Mouse (Mus musculus) MEL (cell line): ENCODE measurements around the gene Fgfr2. TPM values are rescaled to one million over a fixed set of nuclear protein-coding genes. Genes with fewer than 3 reads are reported as not detected.

Experiments
- DNase-seq: peaks from one replicate; pipeline ENCODE4 v3.0.0; 2011; ENCODE audit warnings: low read depth, low spot score
- H3K27ac ChIP-seq: 2 replicates; pipeline ENCODE4 v1.5.1; 2012; ENCODE audit warnings: low read depth, mild to moderate bottlenecking, control low read depth, low read length, moderate library complexity; ENCODE audit not compliant: control insufficient read depth
- H3K27me3 ChIP-seq, 2 experiments: fragments of 150-350 bp in 1 of 2; sonication (generic) in 1 of 2; 2 replicates each; pipeline ENCODE4 v1.6.1; 2012; ENCODE audit warnings: low read length in 2 of 2, mild to moderate bottlenecking in 2 of 2, improper control_type of control experiment in 1 of 2, moderate library complexity in 1 of 2; ENCODE audit not compliant: insufficient read depth in 2 of 2, control insufficient read depth in 1 of 2
- H3K36me3 ChIP-seq, 2 experiments: 2 replicates each; pipeline ENCODE4 v1.6.1; 2012 to 2014; ENCODE audit warnings: low read length in 2 of 2, improper control_type of control experiment in 1 of 2, inconsistent platforms in 1 of 2, mild to moderate bottlenecking in 1 of 2; ENCODE audit not compliant: insufficient read depth in 2 of 2, control insufficient read depth in 1 of 2
- H3K4me1 ChIP-seq, 2 experiments: fragments of 150-350 bp in 1 of 2; sonication (generic) in 1 of 2; 2 replicates each; pipeline ENCODE4 v1.6.1; 2012; ENCODE audit warnings: low read length in 2 of 2, improper control_type of control experiment in 1 of 2, mild to moderate bottlenecking in 1 of 2; ENCODE audit not compliant: insufficient read depth in 2 of 2, control insufficient read depth in 1 of 2
- H3K4me3 ChIP-seq, 2 experiments: fragments of 150-350 bp in 1 of 2; sonication (generic) in 1 of 2; 2 replicates each; pipeline ENCODE4 v1.5.1; 2012; ENCODE audit warnings: low read depth in 2 of 2, low read length in 2 of 2, mild to moderate bottlenecking in 2 of 2, moderate library complexity in 2 of 2, control low read depth in 1 of 2, improper control_type of control experiment in 1 of 2; ENCODE audit not compliant: control insufficient read depth in 1 of 2, insufficient read depth in 1 of 2
- H3K79me2 ChIP-seq: 2 replicates; pipeline ENCODE4 v1.6.1; 2012; ENCODE audit warnings: mild to moderate bottlenecking, low read length, moderate library complexity; ENCODE audit not compliant: control insufficient read depth, poor library complexity, insufficient read depth
- H3K9ac ChIP-seq: 2 replicates; pipeline ENCODE4 v1.6.1; 2012; ENCODE audit warnings: low read depth, mild to moderate bottlenecking, control low read depth, low read length, moderate library complexity; ENCODE audit not compliant: control insufficient read depth, poor library complexity, severe bottlenecking
- H3K9me3 ChIP-seq: fragments of 150-350 bp; sonication (generic); replicated peaks from 2 replicates; pipeline ENCODE4 v1.6.1; 2012; ENCODE audit warnings: mild to moderate bottlenecking, low read length, improper control_type of control experiment, moderate library complexity; ENCODE audit not compliant: insufficient read depth
- BHLHE40 ChIP-seq: IDR thresholded peaks from 2 replicates; pipeline ENCODE4 v1.6.1; 2012; ENCODE audit warnings: low read depth, mild to moderate bottlenecking, inconsistent platforms, low read length, improper control_type of control experiment, borderline replicate concordance
- CHD2 ChIP-seq: IDR thresholded peaks from 2 replicates; pipeline ENCODE4 v1.6.1; 2011; ENCODE audit warnings: low read length, improper control_type of control experiment
- CTCF ChIP-seq, 3 experiments: IDR thresholded peaks in 2 of 3; conservative IDR thresholded peaks in 1 of 3; 2 replicates each; pipeline ENCODE4 v1.5.1; 2011 to 2012; ENCODE audit warnings: low read length in 3 of 3, low read depth in 2 of 3, mild to moderate bottlenecking in 2 of 3, improper control_type of control experiment in 1 of 3, inconsistent platforms in 1 of 3, mixed read lengths in 1 of 3, moderate library complexity in 1 of 3; ENCODE audit not compliant: control insufficient read depth in 1 of 3, insufficient read depth in 1 of 3, poor library complexity in 1 of 3, severe bottlenecking in 1 of 3
- E2F4 ChIP-seq: IDR thresholded peaks from 2 replicates; pipeline ENCODE4 v1.6.1; 2011; ENCODE audit warnings: low read depth, low read length, improper control_type of control experiment, borderline replicate concordance
- ELF1 ChIP-seq: IDR thresholded peaks from 2 replicates; pipeline ENCODE4 v1.6.1; 2014; ENCODE audit warnings: low read depth, mild to moderate bottlenecking, inconsistent platforms, low read length, improper control_type of control experiment, moderate library complexity
- EP300 ChIP-seq, 2 experiments: IDR thresholded peaks; 2 replicates each; pipeline ENCODE4 v1.6.1; 2011; ENCODE audit warnings: improper control_type of control experiment in 2 of 2, low read length in 2 of 2, low read depth in 1 of 2, mild to moderate bottlenecking in 1 of 2
- ETS1 ChIP-seq: IDR thresholded peaks from 2 replicates; pipeline ENCODE4 v1.6.1; 2012; ENCODE audit warnings: low read depth, mild to moderate bottlenecking, inconsistent platforms, low read length, improper control_type of control experiment, moderate library complexity
- GATA1 ChIP-seq: IDR thresholded peaks from 2 replicates; pipeline ENCODE4 v1.6.1; 2011; ENCODE audit warnings: low read depth, low read length, improper control_type of control experiment
- KAT2A ChIP-seq: conservative IDR thresholded peaks from 2 replicates; pipeline ENCODE4 v1.6.1; 2012; ENCODE audit warnings: low read depth, low read length, improper control_type of control experiment, inconsistent platforms
- MAFK ChIP-seq: IDR thresholded peaks from 2 replicates; pipeline ENCODE4 v1.6.1; 2011; ENCODE audit warnings: low read depth, mild to moderate bottlenecking, low read length, improper control_type of control experiment, borderline replicate concordance
- MAZ ChIP-seq: IDR thresholded peaks from 2 replicates; pipeline ENCODE4 v1.6.1; 2012; ENCODE audit warnings: low read depth, mild to moderate bottlenecking, inconsistent platforms, low read length, improper control_type of control experiment
- MEF2A ChIP-seq: IDR thresholded peaks from 2 replicates; pipeline ENCODE4 v1.6.1; 2014; ENCODE audit warnings: low read depth, mild to moderate bottlenecking, inconsistent platforms, low read length, improper control_type of control experiment; ENCODE audit not compliant: poor library complexity, insufficient replicate concordance, severe bottlenecking; ENCODE audit errors: extremely low read depth
- MXI1 ChIP-seq: IDR thresholded peaks from 2 replicates; pipeline ENCODE4 v1.6.1; 2011; ENCODE audit warnings: mild to moderate bottlenecking, low read depth, low read length, improper control_type of control experiment
- MYB ChIP-seq: IDR thresholded peaks from 2 replicates; pipeline ENCODE4 v1.6.1; 2011; ENCODE audit warnings: mild to moderate bottlenecking, low read depth, low read length, improper control_type of control experiment
- NELFE ChIP-seq: IDR thresholded peaks from 2 replicates; pipeline ENCODE4 v1.6.1; 2011; ENCODE audit warnings: low read depth, low read length, improper control_type of control experiment
- NRF1 ChIP-seq: IDR thresholded peaks from 2 replicates; pipeline ENCODE4 v1.6.1; 2014; ENCODE audit warnings: low read depth, mild to moderate bottlenecking, inconsistent platforms, low read length, improper control_type of control experiment, moderate library complexity; ENCODE audit not compliant: poor library complexity, insufficient read depth, severe bottlenecking
- POLR2A ChIP-seq, 2 experiments: IDR thresholded peaks; 2 replicates each; pipeline ENCODE4 v1.6.1; 2011 to 2012; ENCODE audit warnings: low read length in 2 of 2, mild to moderate bottlenecking in 2 of 2, control low read depth in 1 of 2, improper control_type of control experiment in 1 of 2, low read depth in 1 of 2, moderate library complexity in 1 of 2; ENCODE audit not compliant: control insufficient read depth in 1 of 2, insufficient read depth in 1 of 2, poor library complexity in 1 of 2
- POLR2AphosphoS2 ChIP-seq: IDR thresholded peaks from 2 replicates; pipeline ENCODE4 v1.6.1; 2011; ENCODE audit warnings: low read length, improper control_type of control experiment
- POLR2AphosphoS5 ChIP-seq: IDR thresholded peaks from 2 replicates; pipeline ENCODE4 v1.6.1; 2012; ENCODE audit warnings: low read depth, borderline replicate concordance, mild to moderate bottlenecking, inconsistent platforms, low read length, moderate library complexity, mixed read lengths
- RCOR1 ChIP-seq: IDR thresholded peaks from 2 replicates; pipeline ENCODE4 v1.6.1; 2012; ENCODE audit warnings: low read depth, mild to moderate bottlenecking, inconsistent platforms, low read length, improper control_type of control experiment
- SMC3 ChIP-seq: IDR thresholded peaks from 2 replicates; pipeline ENCODE4 v1.6.1; 2011; ENCODE audit warnings: low read depth, low read length, improper control_type of control experiment
- TAL1 ChIP-seq: IDR thresholded peaks from 2 replicates; pipeline ENCODE4 v1.6.1; 2012; ENCODE audit warnings: mild to moderate bottlenecking, inconsistent platforms, low read length, moderate library complexity, mixed read lengths
- TCF12 ChIP-seq: IDR thresholded peaks from 2 replicates; pipeline ENCODE4 v1.6.1; 2014; ENCODE audit warnings: low read depth, mild to moderate bottlenecking, inconsistent platforms, low read length, improper control_type of control experiment, moderate library complexity
- USF1 ChIP-seq: IDR thresholded peaks from 2 replicates; pipeline ENCODE4 v1.6.1; 2014; ENCODE audit warnings: low read depth, mild to moderate bottlenecking, inconsistent platforms, low read length, improper control_type of control experiment, moderate library complexity
- ZMIZ1 ChIP-seq: IDR thresholded peaks from 2 replicates; pipeline ENCODE4 v1.6.1; 2012; ENCODE audit warnings: low read depth, mild to moderate bottlenecking, inconsistent platforms, low read length, improper control_type of control experiment, moderate library complexity
- ZNF384 ChIP-seq: IDR thresholded peaks from 2 replicates; pipeline ENCODE4 v1.6.1; 2012; ENCODE audit warnings: low read depth, mild to moderate bottlenecking, inconsistent platforms, low read length, improper control_type of control experiment
- polyA plus RNA-seq, 2 experiments: library from polyadenylated mRNA; stranded (reverse) in 1 of 2; unstranded in 1 of 2; fragments of >175 nt in 1 of 2; fragments of >200 nt in 1 of 2; gene quantifications; 2 replicates each; pipeline versions ENCODE4 v1.2.1 to v1.2.4; 2012; ENCODE audit warnings: low replicate concordance in 2 of 2, low read depth in 1 of 2; ENCODE audit not compliant: insufficient read length in 2 of 2, insufficient read depth in 1 of 2, missing spikeins in 1 of 2
- total RNA-seq: library from RNA; depleted of rRNA; stranded (reverse); fragments of 300-350 nt; gene quantifications from 2 replicates; pipeline ENCODE4 v1.2.3, GENCODE M21; 2012

The Fgfr2 gene
- total and polyA plus RNA-seq, 3 experiments: not detected

- Histone ChIP-seq H3K9ac (no peak overlapping the region), H3K27me3 (no peaks in the 10 kb centered on the region), H3K9me3 (no peaks in the 10 kb centered on the region), H3K36me3 (no peaks in the 10 kb centered on the region), H3K79me2 (no peaks in the 10 kb centered on the region), H3K4me3 (no peak overlapping the region), H3K4me1 (no peaks in the 10 kb centered on the region), H3K27ac (no peak overlapping the region)
- TF ChIP-seq ZMIZ1: no peak
- TF ChIP-seq POLR2AphosphoS2: no peak
- no peak for TF ChIP-seq TCF12
- TF ChIP-seq POLR2AphosphoS5: no peak
- TF ChIP-seq ZNF384: no peak
- TF ChIP-seq CTCF (IDR thresholded peaks at IDR 0.05 in 2 of 3, conservative IDR thresholded peaks at IDR 0.05 in 1 of 3; ENCODE audit: control insufficient read depth in 1 of 3, insufficient read depth in 1 of 3, low read depth in 2 of 3, low read length in 3 of 3, poor library complexity in 1 of 3, severe bottlenecking in 1 of 3): no peak
- TF ChIP-seq CHD2: no peak
- no peak for TF ChIP-seq SMC3
- TF ChIP-seq MEF2A: no peak
- TF ChIP-seq KAT2A: no peak
- TF ChIP-seq EP300 (IDR thresholded peaks at IDR 0.05; ENCODE audit: low read depth in 1 of 2, low read length in 2 of 2): no peak
- no peak for TF ChIP-seq USF1
- DNase-seq: no peak
These were observed 2182.4 kb downstream of the Fgfr2 start for GRCm38 (mm10) chr7:130940733-130941132.

- no peak for TF ChIP-seq ELF1
- TF ChIP-seq, all 39 proteins: peak for 0
- no peak overlapping the region for H3K27ac ChIP-seq
- DNase-seq: no peak
- no peaks in the 10 kb centered on the region for H3K4me1 ChIP-seq
- H3K9ac ChIP-seq: no peak overlapping the region
- no peak overlapping the region for H3K4me3 ChIP-seq
- no peaks in the 10 kb centered on the region for H3K27me3 ChIP-seq
- H3K9me3 ChIP-seq: no peaks in the 10 kb centered on the region
- no peaks in the 10 kb centered on the region for H3K79me2 ChIP-seq
- no peaks in the 10 kb centered on the region for H3K36me3 ChIP-seq
These were observed 2184.3 kb downstream of the Fgfr2 start for GRCm38 (mm10) chr7:130938896-130939295.

DNA sequence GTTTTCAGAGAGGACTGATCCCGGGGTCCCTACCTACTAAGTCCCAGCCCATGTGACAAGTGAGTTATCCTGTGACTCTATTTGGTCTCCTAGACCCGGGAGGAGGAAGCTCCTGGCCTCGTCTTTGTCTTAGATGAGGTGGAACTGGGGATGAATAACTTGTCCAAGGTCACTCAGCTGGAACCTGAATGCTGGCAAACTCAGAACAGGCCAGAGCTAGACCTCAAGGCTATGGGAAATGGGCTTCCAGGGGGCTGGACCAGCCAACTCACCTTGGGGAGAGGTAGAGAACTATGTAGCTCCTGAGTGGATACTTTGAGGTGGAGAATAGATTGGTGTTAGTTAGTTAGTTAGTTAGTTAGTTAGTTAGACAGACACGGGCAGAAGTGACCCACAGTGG lies 2185.1 kb downstream of the Fgfr2 start:
- Histone ChIP-seq H3K4me3 (no peak overlapping the region), H3K9ac (no peak overlapping the region), H3K79me2 (no peaks in the 10 kb centered on the region), H3K36me3 (no peaks in the 10 kb centered on the region), H3K4me1 (no peaks in the 10 kb centered on the region), H3K9me3 (no peaks in the 10 kb centered on the region), H3K27me3 (no peaks in the 10 kb centered on the region), H3K27ac (no peak overlapping the region)
- no peak for DNase-seq
- TF ChIP-seq BHLHE40: no peak
- no peak for TF ChIP-seq ETS1
- TF ChIP-seq TCF12: no peak
- no peak for TF ChIP-seq SMC3
- TF ChIP-seq GATA1: no peak
- no peak for TF ChIP-seq ZMIZ1
- TF ChIP-seq POLR2A (IDR thresholded peaks at IDR 0.05; ENCODE audit: control insufficient read depth in 1 of 2, insufficient read depth in 1 of 2, low read depth in 1 of 2, low read length in 2 of 2, poor library complexity in 1 of 2): no peak
- TF ChIP-seq POLR2AphosphoS2: no peak
- TF ChIP-seq E2F4: no peak
- no peak for TF ChIP-seq USF1
- TF ChIP-seq NRF1: no peak
- TF ChIP-seq MXI1: no peak
- no peak for TF ChIP-seq CHD2
- TF ChIP-seq NELFE: no peak
- TF ChIP-seq RCOR1: no peak
- TF ChIP-seq TAL1: no peak
- no peak for TF ChIP-seq MAFK
- no peak for TF ChIP-seq ZNF384
- TF ChIP-seq MYB: no peak
- TF ChIP-seq MAZ: no peak
